Mouse (Mus musculus) liver, adult 2 months (tissue): Measurements from ENCODE around the gene Galnt14. TPM values are rescaled to one million over a fixed set of nuclear protein-coding genes. Genes with fewer than 3 reads are reported as not detected.

Experiments
- DNase-seq: peaks from one replicate; pipeline ENCODE4 v3.0.0-alpha.2; 2011; ENCODE audit warnings: low read depth, low spot score; ENCODE audit errors: extremely low read depth
- H3K27ac ChIP-seq: fragments of 200-500 bp; replicated peaks from 2 replicates; pipeline ENCODE4 v1.5.1; 2012; ENCODE audit warnings: low read depth, mild to moderate bottlenecking, control low read depth, inconsistent platforms, low read length; ENCODE audit not compliant: insufficient read depth
- H3K27me3 ChIP-seq: fragments of 200-500 bp; 2 replicates; pipeline ENCODE4 v1.6.1; 2012; ENCODE audit warnings: mild to moderate bottlenecking, moderate library complexity, low read length, inconsistent platforms; ENCODE audit not compliant: control insufficient read depth, insufficient read depth
- H3K36me3 ChIP-seq: fragments of 200-500 bp; 2 replicates; pipeline ENCODE4 v1.6.1; 2012; ENCODE audit warnings: low read length, inconsistent platforms; ENCODE audit not compliant: control insufficient read depth, insufficient read depth
- H3K4me1 ChIP-seq: fragments of 200-500 bp; 2 replicates; pipeline ENCODE4 v1.6.1; 2011; ENCODE audit warnings: low read length; ENCODE audit not compliant: control insufficient read depth, insufficient read depth
- H3K4me3 ChIP-seq: fragments of 200-500 bp; 2 replicates; pipeline ENCODE4 v1.5.1; 2011; ENCODE audit warnings: low read depth, mild to moderate bottlenecking, control low read depth, low read length, moderate library complexity; ENCODE audit not compliant: insufficient read depth
- H3K79me2 ChIP-seq: fragments of 200-500 bp; 2 replicates; pipeline ENCODE4 v1.6.1; 2012; ENCODE audit warnings: inconsistent platforms, mild to moderate bottlenecking, low read length, moderate library complexity; ENCODE audit not compliant: control insufficient read depth, insufficient read depth
- H3K9ac ChIP-seq: fragments of 200-500 bp; 2 replicates; pipeline ENCODE4 v1.6.1; 2012; ENCODE audit warnings: low read depth, mild to moderate bottlenecking, control low read depth, inconsistent platforms, low read length
- CTCF ChIP-seq: fragments of 200-500 bp; IDR thresholded peaks from 2 replicates; pipeline ENCODE4 v1.5.1; 2011; ENCODE audit warnings: low read depth, low read length, control low read depth
- POLR2A ChIP-seq: fragments of 200-500 bp; IDR thresholded peaks from 2 replicates; pipeline ENCODE4 v1.6.1; 2011; ENCODE audit warnings: low read length, control low read depth; ENCODE audit not compliant: insufficient read depth; ENCODE audit errors: extremely low read depth
- WGBS: fragments of 180-500 bp; shearing (Covaris S2); methylation state at CpG from one replicate; pipeline ENCODE4 v1.1.7; 2018; 5-methylcytosine and 5-hydroxymethylcytosine counted together
- polyA plus RNA-seq: library from polyadenylated mRNA; depleted of rRNA; stranded (reverse); fragments of >200 nt; gene quantifications from 2 replicates; pipeline ENCODE4 v1.2.3, GENCODE M21; 2012
- total RNA-seq: library from RNA; depleted of rRNA; stranded (reverse); fragments of >200 nt; gene quantifications from 2 replicates; pipeline ENCODE4 v1.2.3, GENCODE M21; 2014

The Galnt14 gene
- total and polyA plus RNA-seq, 2 experiments, result 0.18 to 0.44 TPM

DNA sequence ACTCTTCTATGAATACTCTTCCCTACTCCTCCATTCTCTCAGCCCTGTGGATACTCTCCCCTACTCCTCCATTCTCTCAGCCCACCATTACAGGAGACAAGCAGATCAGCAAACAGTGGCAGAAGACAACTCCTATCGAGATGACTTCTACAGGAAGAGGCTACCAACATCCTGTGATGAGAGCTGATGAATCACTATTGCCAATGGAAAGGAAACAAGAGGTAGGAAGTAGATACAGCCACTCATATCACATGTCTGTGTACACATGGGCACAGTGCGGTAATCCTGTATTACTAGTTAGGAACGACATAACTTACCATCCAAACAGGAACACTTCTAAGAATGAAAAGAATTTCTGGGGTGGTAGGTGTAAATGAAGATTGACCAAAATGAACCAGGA lies 53.9 kb downstream of the Galnt14 start:
- TF ChIP-seq CTCF (no peak), POLR2A (no peak)
- DNase-seq, result no peak
- H3K27me3 ChIP-seq, result no peaks in the 10 kb centered on the region
- no peaks in the 10 kb centered on the region for H3K79me2 ChIP-seq
- H3K27ac ChIP-seq, result no peak overlapping the region
- no peaks in the 10 kb centered on the region for H3K36me3 ChIP-seq
- no peak overlapping the region for H3K9ac ChIP-seq
- H3K4me3 ChIP-seq, result no peak overlapping the region
- no peaks in the 10 kb centered on the region for H3K4me1 ChIP-seq
- 75% methylated on average over 3 of the region's 3 CpGs for WGBS

DNA sequence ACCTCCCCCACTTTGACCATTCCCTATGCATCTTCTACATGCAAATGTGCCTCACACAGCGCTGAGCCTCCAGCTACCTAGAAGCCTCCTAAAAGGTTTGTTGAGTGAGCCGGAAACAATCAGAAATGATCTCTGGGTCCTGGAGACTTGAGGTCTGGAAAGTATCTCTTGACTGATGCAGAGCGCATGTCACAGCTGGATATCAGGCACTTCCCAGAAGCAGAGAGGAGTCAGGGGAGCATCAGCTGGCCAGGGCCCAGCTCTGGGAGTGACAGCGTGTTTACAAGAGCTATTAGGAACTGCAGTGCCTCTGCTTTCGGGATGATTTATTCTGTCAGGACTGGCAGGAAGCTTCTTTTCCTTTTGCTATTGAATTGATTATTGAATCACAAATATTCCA lies 56.0 kb downstream of the Galnt14 start:
- TF ChIP-seq POLR2A, result no peak
- TF ChIP-seq CTCF, result no peak

DNA sequence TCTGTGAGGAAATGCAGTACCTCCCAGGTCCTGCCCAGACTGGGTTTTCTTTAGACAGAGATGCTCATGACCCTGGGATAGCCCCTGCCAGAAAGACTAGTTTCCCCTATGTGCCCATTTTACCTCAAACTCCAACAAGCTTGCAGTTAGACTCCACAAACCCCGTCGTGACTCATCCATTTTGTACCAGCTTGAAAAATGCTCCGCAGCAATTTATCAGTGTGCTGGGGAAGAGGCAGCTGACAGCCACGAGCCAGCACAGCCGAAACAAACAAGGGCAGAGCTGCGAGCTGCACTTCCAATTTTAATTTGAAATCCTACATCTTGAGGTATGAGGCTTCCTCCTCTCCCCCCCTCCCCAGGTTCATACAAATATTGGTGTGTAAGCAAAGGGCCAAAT lies 60.9 kb downstream of the Galnt14 start:
- no peak overlapping the region for H3K4me3 ChIP-seq
- no peak overlapping the region for H3K9ac ChIP-seq
- H3K79me2 ChIP-seq, result no peaks in the 10 kb centered on the region
- DNase-seq, result no peak
- no peaks in the 10 kb centered on the region for H3K36me3 ChIP-seq
- H3K27me3 ChIP-seq, result no peaks in the 10 kb centered on the region
- 72% methylated on average over 6 of the region's 6 CpGs for WGBS
- H3K4me1 ChIP-seq, result no peaks in the 10 kb centered on the region
- no peak overlapping the region for H3K27ac ChIP-seq
- TF ChIP-seq CTCF (no peak), POLR2A (no peak)

More for the DNA sequence above, 56.0 kb downstream of the Galnt14 start:
- Histone ChIP-seq H3K27ac (no peak overlapping the region), H3K27me3 (no peaks in the 10 kb centered on the region), H3K9ac (no peak overlapping the region), H3K79me2 (no peaks in the 10 kb centered on the region), H3K36me3 (no peaks in the 10 kb centered on the region), H3K4me1 (no peaks in the 10 kb centered on the region), H3K4me3 (no peak overlapping the region)
- no peak for DNase-seq
- WGBS, result 61% methylated on average over 5 of the region's 5 CpGs

DNA sequence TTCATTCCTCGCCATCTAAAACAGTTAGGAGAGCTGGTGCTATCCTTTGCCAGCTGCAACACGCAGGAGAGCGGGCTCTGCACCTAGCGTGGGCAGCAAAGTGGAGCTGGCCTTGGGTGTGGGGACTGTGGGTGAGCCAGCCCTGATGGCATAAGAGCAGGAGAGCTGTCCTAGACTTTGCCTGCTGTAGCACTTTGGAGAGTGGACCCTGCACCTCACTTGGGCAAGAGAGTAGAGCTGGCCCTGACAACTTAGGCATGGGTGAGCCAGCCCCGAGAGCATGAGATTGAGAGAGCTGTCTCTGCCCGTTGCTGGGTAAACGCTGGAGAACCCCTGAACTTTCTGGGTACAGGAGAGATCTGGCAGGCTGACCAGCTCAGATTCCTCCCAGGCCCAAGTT lies 68.6 kb downstream of the Galnt14 start:
- DNase-seq, result no peak
- no peak for TF ChIP-seq POLR2A
- TF ChIP-seq CTCF, result no peak
- Histone ChIP-seq H3K27ac (no peak overlapping the region), H3K27me3 (no peaks in the 10 kb centered on the region), H3K9ac (no peak overlapping the region), H3K79me2 (no peaks in the 10 kb centered on the region), H3K4me1 (no peaks in the 10 kb centered on the region), H3K36me3 (no peaks in the 10 kb centered on the region), H3K4me3 (no peak overlapping the region)
- 81% methylated on average over 7 of the region's 7 CpGs for WGBS

DNA sequence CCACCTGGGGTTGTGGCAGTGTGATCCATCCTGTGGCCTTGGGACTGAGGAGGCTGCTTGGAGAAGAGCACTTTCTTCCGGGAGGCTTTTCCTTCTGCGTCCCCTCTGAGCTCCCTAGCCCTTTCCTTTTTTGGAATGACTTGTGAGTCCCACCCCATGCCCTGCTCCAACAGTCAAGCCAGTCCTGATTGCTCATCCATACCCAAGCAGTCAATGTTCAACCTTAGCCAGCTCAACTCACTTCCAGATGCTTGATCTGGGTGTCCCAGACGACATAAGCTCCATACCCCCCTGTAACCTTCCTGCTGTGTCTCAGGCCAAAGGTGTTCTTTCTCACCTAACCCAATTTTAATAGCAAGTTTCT lies 70.2 kb downstream of the Galnt14 start:
- Histone ChIP-seq H3K4me1 (no peaks in the 10 kb centered on the region), H3K27me3 (no peaks in the 10 kb centered on the region), H3K79me2 (no peaks in the 10 kb centered on the region), H3K4me3 (no peak overlapping the region), H3K9ac (no peak overlapping the region), H3K36me3 (no peaks in the 10 kb centered on the region), H3K27ac (no peak overlapping the region)
- no peak for DNase-seq
- TF ChIP-seq CTCF, result no peak
- TF ChIP-seq POLR2A, result no peak
- WGBS, result 65% methylated on average over 3 of the region's 3 CpGs

DNA sequence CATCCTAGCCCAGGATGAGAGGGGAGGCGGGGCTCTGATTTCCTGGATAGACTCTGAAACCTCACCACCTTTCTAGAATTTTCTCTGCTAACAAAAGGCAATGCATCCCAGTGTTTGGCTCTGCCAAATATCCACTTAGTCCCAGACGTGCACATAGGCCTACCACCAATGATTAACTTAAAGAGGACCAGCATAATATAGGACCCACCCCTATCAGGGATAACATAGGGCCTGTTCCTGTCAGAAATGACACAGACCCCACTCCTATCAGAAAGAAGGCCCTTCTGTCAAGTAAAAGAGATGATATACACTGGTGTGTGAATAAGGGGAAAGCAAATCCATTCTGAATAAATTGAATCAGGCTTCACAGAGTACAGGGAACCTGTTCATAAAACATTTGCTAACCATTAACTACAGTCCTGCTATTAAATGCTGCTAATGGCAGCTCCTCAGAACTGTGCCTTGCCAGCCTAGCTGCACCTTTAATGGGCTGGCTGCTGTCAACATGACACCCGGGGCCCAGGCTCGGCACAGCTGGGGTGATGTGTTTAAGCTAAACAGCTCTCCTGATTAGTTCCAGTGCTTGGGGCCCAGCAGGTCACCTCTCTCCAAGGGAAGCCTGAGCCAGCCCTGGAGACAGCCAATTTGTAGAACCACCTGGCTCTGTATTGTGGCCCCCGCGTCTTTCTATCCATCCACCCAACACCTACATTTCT lies 70.7 kb downstream of the Galnt14 start:
- Histone ChIP-seq H3K4me1 (no peaks in the 10 kb centered on the region), H3K79me2 (no peaks in the 10 kb centered on the region), H3K27ac (no peak overlapping the region), H3K9ac (no peak overlapping the region), H3K4me3 (no peak overlapping the region), H3K36me3 (no peaks in the 10 kb centered on the region), H3K27me3 (no peaks in the 10 kb centered on the region)
- no peak for TF ChIP-seq POLR2A
- TF ChIP-seq CTCF, result no peak
- DNase-seq, result no peak
- 40% methylated on average over 6 of the region's 6 CpGs for WGBS
